Mouse (Mus musculus) megakaryocyte, adult 5-6 weeks (primary cell): Measurements from ENCODE around the gene Larp1b. TPM values are rescaled to one million over a fixed set of nuclear protein-coding genes. Genes with fewer than 3 reads are reported as not detected.
"Not testable (repeated sequence)": the region's sequence is repeated elsewhere in the genome, so short reads cannot be mapped to it uniquely, and the experiment has no call there.

Experiments
- ATAC-seq: 2 replicates; pipeline ENCODE4 v1.8.0; 2016; ENCODE audit warnings: mild to moderate bottlenecking, inconsistent platforms; ENCODE audit not compliant: poor library complexity, severe bottlenecking
- total RNA-seq, 2 experiments: library from RNA; stranded (forward) in 1 of 2; stranded (reverse) in 1 of 2; fragments of 153-499, 151-499 nt in 1 of 2; fragments of 221-1000, 200-1000 nt in 1 of 2; gene quantifications; 2 replicates each; pipeline versions ENCODE4 v1.2.3 to v1.2.4; 2015 to 2017

Larp1b gene
- 24.3 and 28.5 TPM in 2 replicates for total RNA-seq (2015)
- 33.7 and 93.0 TPM in 2 replicates for total RNA-seq (2017)

DNA sequence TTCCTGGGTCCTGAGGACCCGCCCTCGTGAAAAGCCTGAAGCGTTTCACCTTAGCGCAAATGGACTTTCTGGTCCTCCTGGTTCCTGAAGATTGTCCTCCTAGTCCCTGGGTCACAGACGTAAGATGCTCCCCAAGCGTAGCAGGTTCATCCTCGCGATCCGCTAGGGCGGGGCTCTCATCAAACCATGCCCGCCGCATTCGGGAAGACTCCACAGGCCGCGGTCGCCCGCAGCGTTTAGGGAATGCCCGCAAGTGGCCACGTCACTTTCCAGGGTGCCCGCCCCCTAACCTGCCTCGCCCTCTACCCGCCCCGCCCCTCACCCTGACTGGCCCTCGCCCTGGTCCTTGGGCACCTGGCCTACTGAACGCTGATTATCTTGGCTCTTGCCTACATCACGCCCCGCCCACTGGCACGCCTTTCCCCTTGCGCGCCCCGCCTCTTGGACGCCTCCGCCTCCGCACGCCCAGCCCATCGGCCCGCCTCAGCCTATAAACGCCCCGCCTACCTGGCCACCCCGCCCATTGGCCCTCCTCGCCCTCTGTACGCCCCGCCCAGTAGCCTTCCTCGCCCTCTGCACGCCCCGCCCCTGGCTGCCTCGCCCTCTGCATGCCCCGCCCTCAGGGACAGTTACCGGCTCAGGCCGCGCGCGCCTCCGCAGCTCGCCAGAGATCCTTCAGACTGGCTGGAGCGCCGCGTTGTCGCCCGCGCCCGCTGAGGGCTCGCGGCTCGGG lies at the start of gene Larp1b:
TSS of gene Larp1b (plus strand) at position 659 of the 733 bp plus-strand sequence.
- ATAC-seq, result peak; percentile 91

DNA sequence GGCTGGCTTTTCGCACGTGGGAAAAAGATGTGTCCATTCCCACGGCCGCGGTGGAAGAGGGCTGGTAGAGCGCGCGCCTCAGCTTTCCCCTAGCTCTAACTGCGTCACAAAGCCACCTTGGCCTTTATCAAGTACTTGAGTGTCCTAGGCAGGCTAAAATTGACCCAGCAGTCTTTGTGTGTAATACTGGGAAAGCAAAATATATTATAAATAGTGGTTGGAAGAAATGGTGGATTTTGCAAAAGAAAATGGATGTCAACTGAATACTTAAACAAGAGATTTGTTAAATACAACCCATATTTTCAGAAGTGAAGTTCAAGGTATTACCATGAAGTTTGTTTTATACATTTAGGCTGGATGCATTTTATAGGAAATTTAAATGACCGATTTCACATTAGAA lies 47.2 kb upstream of the Larp1b start, which contains the start of gene 1700034I23Rik:
TSS of gene 1700034I23Rik (minus strand) at position 101 of the 400 bp plus-strand sequence.
- not testable (repeated sequence) for ATAC-seq

DNA sequence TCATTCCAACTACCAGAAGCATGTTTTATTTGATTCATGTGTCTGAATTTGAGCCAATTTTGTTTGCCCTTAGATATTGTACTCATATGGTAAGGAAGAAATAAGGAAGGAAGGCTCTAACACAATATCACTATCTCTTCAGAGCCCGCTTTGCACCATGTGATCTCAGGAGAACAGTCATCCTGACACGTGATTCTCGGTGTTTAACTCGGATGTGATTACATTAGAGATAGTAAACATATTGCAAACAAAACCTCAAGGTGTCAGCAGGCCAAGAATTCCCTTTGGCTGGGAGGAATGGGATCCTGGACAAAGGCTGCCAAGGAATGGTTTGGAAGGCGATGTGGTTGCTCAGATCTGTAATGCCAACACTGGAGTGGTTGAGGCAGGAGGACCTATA lies 11.4 kb upstream of the Larp1b start:
- no peak for ATAC-seq

DNA sequence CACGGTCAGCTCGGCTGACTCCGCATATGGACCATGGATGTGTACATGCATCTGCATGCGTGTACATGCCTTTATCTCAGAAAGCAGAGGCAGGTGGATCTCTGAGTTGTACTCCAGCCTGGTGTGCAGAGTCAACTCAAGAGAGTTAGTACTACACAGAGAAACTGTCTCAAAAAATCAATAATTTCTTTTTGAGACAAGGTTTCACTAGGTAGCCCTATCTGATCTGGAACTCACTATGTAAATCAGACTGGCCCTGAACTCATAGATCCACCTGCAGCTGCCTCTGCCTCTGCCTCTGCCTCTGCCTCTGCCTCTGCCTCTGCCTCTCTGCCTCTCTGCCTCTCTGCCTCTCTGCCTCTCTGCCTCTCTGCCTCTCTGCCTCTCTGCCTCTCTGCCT lies 11.0 kb upstream of the Larp1b start:
- ATAC-seq, result no peak

DNA sequence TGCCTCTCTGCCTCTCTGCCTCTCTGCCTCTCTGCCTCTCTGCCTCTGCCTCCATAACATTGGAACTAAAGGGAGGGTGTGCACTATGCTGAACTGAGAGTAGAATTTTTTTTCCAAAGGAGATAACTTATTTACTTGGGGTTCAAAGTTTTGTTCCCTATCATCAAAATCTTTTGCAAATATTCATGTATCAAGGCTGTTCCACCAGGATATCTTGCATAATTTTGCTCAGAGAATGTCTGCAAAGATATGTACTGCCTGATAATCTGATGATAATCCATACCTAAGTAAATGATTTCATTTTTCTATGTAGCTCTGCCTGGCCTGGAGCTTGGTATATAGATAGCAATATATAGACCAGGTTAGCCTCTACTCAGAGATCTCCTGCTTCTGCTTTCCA lies 10.6 kb upstream of the Larp1b start:
- ATAC-seq, result no peak

DNA sequence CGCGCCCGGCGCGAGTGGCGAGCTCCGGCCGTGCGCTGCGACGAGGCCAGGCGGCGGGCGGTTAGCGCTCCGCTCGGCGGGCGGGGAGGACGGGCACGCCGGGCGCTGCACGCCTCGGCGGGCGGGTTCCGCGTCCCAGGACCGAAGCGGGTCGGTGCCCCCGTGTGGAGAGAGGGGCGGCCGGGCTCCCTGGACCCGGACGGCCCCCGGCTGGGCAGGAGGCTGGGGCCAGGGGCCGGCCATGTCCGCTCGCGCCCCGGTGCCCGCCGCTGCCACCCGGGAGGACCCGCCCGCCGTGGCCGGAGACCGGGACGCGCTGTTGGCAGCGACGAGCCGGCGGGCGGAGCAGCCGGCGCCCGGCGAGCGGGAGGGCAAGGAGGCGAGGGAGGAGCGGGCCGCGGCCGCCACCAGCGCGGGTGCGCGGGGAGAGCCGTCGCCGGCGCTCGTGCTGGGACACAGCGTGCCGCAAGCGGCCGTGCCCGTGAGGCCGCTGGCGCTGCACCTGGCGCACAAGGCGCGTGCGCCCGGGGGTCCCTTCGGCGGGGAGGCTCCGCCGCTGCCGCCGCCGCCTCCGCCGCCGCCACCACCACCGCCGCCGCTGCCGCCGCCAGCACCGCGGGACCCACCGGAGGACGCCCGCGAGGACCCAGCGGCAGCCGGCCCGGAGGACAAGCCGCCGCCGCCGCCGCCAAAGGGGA lies 424 bp downstream of the Larp1b start:
- ATAC-seq, result no peak

DNA sequence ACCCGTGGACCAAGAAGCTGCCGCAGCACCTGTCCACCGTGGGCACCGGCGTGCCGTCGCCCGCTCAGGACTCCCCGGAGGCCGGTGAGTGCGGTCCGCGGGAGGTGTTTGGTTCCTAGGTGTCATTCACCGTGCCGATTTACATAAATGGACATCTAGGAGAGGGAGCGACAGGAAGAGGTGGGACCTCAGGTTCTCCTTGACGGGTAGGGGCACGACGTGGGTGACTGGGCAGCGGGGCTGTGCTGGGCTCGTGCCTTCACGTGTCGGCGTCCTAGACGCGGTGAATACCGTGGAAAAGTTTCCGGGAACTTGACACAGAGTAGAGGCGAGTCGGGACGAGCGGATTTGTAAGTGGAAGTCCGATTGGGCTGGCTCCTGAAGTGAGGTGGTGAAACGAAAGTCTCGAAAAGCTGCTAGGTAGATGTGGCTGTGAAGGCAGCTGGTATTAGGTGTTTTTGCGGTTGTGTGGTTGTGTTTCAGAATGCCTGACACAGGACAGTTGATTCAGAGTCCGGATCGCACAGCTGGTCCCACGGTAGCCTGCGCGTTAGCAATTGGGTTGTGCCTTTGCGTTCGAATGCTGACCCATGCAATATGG lies 1.1 kb downstream of the Larp1b start:
- peak; percentile 38 for ATAC-seq

DNA sequence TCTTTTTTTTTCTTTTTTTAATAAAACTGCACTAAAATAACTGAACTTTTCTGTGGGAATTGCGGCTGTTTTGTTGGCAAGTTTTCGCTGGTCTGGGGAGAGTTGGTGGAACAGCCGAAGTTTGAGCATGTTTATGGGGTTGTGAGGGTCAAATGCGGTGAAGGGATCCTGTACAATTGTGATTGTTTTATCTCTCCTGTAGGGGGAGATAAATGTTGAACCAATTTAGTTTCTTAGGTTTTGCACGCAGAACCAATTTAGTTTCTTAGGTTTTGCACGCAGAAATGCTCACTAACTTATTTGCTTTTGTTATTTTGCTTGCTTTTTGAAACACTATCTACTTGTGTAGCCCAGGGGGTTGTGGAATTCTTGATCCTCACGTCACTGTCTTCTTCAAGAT lies 1.7 kb downstream of the Larp1b start:
- no peak for ATAC-seq

DNA sequence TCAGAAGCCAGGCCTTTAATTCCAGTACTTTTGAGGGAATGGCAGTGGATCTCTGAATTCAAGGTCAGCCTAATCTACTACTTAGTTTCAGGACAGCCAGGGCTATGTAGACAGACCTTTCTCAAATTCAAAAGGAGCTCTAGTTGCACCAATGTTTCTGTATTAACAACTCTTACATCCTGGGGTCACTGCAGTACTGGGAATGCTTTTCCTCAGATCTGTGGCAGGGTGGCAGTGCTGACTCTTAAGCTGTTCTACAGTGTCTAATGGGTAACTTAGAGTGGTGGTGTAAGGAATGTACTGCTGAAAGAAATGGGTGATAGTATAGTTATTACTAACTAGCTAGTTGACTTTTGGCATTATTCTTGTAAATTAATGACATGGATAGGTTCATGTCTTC lies 3.0 kb downstream of the Larp1b start:
- ATAC-seq, result no peak

DNA sequence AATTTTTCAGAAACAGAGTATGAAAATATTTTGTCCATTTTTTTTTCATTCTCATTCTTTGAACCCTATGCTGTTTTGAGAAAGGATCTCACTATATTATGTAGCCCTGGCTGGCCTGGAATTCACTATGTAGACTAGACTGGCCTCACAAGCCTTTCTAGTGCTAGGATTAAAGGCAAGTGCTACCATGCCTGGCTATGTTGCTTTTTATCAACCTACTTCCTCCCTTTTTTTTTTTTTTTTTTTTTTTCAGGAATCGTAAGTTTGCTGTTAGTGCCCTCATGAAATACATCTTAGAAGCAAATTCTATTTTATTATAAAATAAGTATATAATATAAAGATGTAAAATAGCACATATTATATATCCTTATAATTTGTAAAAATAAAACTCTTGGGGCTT lies 5.2 kb downstream of the Larp1b start:
- no peak for ATAC-seq

DNA sequence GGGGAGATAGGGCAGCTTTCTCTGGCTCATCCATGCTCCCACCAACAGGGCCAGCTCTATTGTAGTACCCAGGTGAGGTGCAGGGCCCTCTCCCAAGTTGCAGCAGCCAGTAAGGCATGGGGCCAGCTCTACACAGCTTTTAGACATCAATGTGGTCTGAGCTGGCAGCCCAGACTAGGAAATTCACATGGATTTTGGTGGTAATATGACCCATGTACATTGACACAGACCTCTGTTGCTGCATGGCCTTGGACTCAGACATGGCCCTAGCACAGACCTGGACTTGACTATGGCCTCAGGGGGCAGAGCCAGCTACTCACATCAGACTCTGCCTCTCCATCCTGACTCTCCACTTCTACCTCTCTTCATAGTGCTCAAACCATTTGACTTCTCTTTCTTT lies 9.2 kb downstream of the Larp1b start:
- ATAC-seq, result no peak

DNA sequence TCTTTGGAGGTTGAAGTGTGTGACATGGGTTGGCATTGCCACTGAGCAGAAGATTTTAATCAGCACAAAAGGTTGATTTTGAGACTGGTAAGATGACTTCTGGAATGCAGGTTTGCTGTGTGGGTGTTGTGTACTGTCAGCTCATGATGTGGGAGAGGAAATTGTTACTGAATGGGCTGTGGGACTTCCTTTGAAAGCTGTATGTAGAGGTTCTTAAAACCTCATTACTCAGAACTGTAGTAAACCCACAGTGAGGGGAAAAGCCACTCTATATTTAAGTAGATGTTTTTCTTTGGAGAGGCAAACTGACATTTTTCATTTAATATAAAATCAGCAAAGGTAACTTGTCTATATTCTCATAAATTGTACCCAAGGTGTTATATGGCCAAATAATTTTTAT lies 31.1 kb downstream of the Larp1b start:
- ATAC-seq, result no peak

DNA sequence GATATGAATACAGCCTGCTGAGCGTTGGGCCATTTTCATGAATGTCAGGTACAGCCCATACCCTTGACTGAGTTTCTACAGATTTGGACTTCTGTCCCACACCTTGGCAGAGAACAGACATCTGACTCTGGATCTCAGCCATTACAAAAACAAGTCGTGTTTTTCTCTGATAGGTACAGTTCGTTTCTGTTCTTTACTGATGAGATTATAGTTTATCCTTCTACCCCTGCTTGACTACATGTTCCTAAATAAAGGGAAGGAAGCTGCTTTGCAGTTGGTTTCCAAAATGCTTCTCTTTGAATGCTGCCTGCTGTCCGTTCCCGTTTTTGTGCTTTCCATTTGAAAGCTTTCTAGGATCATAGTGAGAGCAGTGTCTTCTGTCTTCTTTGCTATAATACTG lies 37.9 kb downstream of the Larp1b start:
- no peak for ATAC-seq

DNA sequence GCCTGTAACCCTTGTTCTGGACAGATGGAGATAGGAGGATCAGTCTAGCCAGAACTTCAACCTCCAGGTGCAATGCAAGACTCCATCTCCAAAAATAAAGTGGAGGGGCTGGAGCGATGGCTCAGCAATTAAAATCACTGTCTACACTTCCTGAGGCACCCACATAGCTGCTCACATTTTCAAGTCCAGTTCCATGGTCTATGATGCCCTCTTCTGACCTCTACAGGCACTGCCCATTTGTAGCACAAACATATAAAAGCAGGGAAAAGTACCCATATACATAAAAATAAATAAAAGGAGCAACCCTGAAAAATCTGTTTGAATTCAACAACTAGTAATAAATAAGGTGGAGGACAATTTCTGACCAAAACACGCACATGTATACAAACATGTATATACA lies 39.1 kb downstream of the Larp1b start:
- ATAC-seq, result peak; percentile 71

DNA sequence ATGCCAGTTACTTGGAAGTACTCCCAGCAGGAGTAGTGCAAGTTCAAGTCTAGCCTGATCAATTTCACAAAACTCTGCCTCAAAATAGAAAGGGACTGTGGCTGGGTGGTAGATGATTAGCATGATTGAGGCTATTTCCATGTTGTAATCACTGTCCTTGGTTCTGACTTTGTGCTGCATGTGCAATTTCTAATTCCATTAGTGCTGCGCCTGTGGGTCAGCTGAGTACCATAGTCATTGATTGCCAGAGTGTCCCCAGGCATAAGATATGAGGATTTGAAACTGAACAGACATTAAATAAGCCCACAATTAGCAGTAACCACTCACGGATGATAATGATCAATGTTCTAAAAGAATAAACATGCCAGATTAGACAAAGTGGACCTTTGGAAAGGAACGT lies 41.9 kb downstream of the Larp1b start:
- ATAC-seq, result no peak

DNA sequence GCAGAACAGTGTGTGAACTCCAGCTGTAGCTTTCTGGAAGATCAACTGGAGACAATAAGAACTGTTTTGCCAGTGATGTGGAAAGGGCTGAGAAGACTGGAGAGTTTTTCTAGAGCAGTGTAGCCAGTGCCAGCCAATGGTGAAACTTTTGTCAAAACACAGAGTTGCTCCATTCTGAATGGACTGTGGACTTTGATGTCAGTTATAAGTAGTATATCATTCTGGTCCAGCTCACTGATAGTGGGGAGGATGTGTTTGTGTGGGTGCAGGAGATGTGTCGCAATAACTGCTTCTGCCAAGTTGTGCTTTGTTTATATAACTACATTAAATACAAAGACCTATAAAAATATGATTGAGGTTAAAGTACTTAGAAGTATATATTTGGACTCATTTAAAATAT lies 45.5 kb downstream of the Larp1b start:
- no peak; the same call in 1 of the 2 replicates for ATAC-seq

DNA sequence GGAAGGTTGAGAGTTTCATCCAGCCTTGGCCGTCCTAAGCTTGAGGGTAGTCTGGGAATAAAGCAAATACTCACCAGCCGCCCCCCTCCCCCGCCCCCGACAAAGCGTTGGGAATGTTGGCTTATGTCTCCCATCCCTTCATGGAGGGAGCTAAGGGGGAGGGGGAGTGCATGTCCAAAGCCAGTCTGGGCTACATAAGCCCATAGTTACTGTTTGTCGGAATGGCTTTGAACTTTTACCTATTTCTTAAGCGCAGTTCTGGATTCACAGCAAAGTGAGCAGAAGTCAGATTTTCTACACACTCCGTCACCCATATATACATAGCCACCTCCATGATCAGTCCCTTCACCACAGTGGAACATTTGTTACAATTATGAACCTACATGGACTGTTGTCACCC lies 59.7 kb downstream of the Larp1b start:
- ATAC-seq, result no peak

DNA sequence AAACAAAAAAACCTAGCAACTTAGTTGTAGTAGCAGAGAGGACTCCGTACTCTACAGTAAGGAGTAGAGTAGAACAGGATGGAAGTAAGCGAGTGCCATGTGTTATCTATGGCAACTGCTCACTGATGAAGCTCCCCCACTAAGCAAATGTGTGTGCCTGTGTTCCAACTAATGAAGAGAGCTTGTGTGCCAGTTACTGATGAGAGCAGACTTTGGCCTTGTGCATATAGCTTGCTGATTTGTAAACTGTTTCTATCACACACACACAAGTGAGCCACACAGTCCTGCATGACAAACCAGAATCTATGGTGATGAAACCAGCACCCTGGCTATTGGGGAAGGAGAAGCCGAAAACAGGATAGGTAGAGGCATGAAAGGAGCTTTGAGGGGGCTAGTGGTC lies 60.4 kb downstream of the Larp1b start:
- ATAC-seq, result no peak

DNA sequence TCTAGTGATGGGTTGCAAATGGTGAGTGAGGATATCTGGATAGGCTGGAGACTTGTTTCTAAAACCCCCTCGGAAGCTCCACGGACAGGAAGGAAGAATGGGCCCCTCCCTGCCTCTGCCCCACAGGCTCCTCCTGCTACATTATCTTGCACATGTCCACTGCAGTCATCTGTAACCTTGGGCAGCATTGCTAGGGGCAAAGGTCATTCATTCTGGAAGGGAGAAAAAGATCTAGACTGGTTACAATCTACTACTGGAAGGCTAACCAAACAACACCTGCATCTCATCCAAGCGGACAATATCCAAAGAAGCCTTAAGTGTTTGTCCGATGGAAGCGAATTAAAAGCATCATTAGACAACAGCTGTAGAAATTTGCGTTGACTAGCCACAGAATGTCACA lies 61.1 kb downstream of the Larp1b start:
- no peak for ATAC-seq

DNA sequence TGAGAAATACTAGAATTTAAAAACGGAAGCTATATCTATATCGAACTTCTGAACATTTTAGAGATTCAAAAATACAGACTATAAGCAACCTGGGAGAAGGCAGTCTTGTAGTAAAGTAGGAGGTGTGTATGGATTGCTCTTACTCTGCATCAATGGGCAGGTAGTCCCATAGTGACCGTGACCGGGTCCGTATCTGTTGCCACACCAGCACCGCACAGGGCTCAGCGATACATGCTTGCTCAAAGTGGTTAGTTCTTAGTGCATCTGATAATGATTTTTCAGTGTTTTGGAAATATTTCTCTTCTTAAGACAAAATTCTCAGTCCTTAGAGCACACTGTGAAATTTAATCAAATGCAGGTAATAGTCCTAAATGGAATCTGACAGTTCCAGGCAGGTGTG lies 62.8 kb downstream of the Larp1b start:
- no peak for ATAC-seq

DNA sequence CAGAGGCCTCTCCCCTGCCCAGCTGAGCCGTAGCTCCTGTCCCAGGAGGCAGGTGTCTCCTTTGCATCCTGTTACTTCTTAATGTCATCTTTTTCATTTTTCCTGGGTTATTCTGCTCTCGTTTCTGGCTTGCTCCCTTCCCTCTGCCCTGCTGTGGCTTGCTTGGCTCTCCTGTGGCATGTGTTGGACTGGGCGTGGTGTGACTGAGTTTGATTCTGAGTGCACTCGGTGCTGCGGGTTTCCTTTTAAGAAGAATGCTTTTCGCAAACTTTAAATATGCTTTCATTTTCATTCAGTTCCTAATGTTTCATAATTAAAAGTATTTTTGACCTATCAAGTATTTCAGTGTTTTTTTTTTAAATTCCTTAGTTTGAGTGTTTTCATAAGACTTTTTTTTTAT lies 65.3 kb downstream of the Larp1b start:
- ATAC-seq, result no peak

DNA sequence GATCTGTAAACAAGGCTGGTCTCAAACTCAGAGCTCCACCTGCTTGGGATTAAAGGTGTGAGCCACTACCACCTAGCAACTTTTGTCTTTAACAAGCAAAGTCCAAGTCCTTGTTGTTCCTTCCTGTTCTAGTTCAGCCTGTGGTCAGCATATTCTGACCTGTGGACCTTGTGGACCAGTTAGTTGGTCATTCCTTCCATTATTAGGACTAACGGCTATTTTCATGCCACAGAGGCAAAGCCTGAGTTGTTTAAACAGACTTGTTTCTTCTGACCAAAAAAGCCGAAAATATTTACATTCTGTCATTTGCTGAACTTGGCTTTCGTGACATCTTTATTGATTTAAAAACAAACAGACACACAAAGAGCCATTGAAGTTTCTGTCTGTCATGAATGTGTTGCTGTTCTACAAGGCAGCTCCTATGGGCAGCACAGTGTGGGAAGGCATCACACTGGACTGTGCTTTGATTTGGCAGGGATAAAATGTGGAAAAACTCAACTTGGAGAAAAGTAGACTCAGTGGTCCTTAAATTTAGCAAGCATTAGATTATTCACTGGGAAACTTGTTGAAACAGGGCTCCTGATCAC lies 68.5 kb downstream of the Larp1b start:
- no peak for ATAC-seq
